Comparison of ENCODE assay signal across 10 mouse cellular contexts in the genomic region with DNA sequence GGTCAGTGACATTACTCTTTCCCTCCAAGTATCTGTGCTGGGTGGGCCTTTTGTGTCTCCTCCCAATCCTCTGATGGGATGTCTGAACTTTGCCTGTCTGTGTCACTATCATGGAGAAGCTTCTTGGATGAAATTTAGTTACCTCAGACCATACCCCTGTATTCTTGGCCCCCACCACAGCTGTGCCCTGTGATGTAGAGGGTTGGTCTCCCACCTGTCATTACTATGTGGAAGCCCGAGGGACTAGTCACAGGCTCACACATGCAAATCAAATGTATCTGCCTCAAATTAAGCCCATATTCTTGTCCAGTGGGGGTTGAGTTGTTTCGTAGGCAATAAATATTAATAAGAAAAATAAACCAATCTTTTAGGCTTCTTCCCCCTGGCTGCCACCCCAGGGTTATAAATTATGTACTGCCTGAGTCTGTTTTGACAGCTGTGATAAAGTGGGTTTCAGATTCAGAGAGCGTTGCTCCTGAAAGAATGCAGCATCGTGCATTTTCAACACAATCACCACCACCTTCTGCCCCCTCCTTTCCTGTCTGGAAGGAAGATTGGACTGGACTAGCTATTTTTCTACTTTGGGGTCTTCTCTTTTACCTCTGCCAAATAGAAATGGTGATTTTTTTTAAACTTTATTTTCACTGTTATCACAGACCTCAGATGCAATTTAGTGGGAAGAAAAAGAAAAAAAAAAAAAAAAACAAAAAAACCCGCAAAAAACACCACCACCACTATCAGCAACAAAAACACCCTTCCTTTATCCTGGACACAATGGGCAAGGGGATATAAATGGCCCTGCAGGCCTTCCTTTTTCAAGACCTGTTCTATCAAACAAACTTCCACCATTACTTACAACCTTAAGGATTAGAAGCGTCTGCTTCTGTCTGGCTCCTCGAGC.
DNase-seq lines count a peak whose midpoint lies in the region; ATAC-seq lines count a peak whose summit lies in the region.
"Had no signal": no experiment of that assay in that cellular context is flagged by ENCODE, and none has a peak within 500 bp of the region (broad histone marks: within the 10 kb centered on the region; RNA-seq: fewer than 3 reads in every experiment).

No protein-coding gene starts in this region.

- no peaks in the 10 kb centered on the region for H3K36me3 ChIP-seq in heart, embryonic 13.5 days
- H3K36me3 ChIP-seq in hindbrain, embryonic 14.5 days (replicated peaks; ENCODE audit: control insufficient read depth, insufficient read depth), result no peaks in the 10 kb centered on the region
- no peaks in the 10 kb centered on the region for H3K36me3 ChIP-seq in midbrain, embryonic 12.5 days
- H3K36me3 ChIP-seq: limb, embryonic 10.5 days had no signal

- DNase-seq in heart, postnatal 4 days, result no peak
- peak; percentile 16 for DNase-seq in embryo, embryonic 11.5 days (ENCODE audit: low read depth, low spot score)
- no peak for DNase-seq in hindbrain, embryonic 14.5 days (ENCODE audit: low spot score)
- DNase-seq in gastrocnemius, adult 18-20 months (ENCODE audit: low spot score), result no peak
- no peak for DNase-seq in left cerebral cortex, postnatal 4 days
- DNase-seq in cerebellum, adult 18-20 months, result no peak
- DNase-seq: heart, postnatal 36 days had no signal

- H3K9ac ChIP-seq in heart, embryonic 13.5 days, result no peak overlapping the region
- no peak overlapping the region for H3K9ac ChIP-seq in hindbrain, embryonic 14.5 days
- no peak overlapping the region for H3K9ac ChIP-seq in midbrain, embryonic 12.5 days (replicated peaks)

- H3K4me2 ChIP-seq in heart, embryonic 13.5 days, result no peak overlapping the region
- H3K4me2 ChIP-seq in hindbrain, embryonic 14.5 days (replicated peaks), result no peak overlapping the region
- no peak overlapping the region for H3K4me2 ChIP-seq in midbrain, embryonic 12.5 days (replicated peaks)

- intact Hi-C loops in left cerebral cortex, postnatal 4 days (cut with DNase I), result no loop called here

- no peak for ATAC-seq in heart, embryonic 13.5 days (ENCODE audit: extremely low read depth, insufficient number of reproducible peaks, low FRiP score, low TSS enrichment)
- ATAC-seq in hindbrain, embryonic 14.5 days (ENCODE audit: low FRiP score), result peak; percentile 60; the same call in 1 of the 2 replicates
- ATAC-seq in midbrain, embryonic 12.5 days (ENCODE audit: low FRiP score, low read depth), result 0 out of 2 replicates have a peak, but pooled peaks have one; percentile 52

- H3K27ac ChIP-seq in heart, embryonic 13.5 days (replicated peaks), result peak overlapping the region; percentile 40; the same call in 1 of the 2 replicates
- H3K27ac ChIP-seq in hindbrain, embryonic 14.5 days, result no peak overlapping the region; the same call in none of the 2 replicates
- no peak overlapping the region for H3K27ac ChIP-seq in midbrain, embryonic 12.5 days (replicated peaks)
- H3K27ac ChIP-seq: limb, embryonic 10.5 days had no signal

- peaks cover 13% of the 10 kb centered on the region for H3K4me1 ChIP-seq in heart, embryonic 13.5 days
- H3K4me1 ChIP-seq in hindbrain, embryonic 14.5 days (replicated peaks; ENCODE audit: control insufficient read depth, insufficient read depth, low read length), result no peaks in the 10 kb centered on the region
- no peaks in the 10 kb centered on the region for H3K4me1 ChIP-seq in midbrain, embryonic 12.5 days
- H3K4me1 ChIP-seq: limb, embryonic 10.5 days had no signal

- no peaks in the 10 kb centered on the region for H3K9me3 ChIP-seq in heart, embryonic 13.5 days
- H3K9me3 ChIP-seq in hindbrain, embryonic 14.5 days (ENCODE audit: control insufficient read depth, low read length), result no peaks in the 10 kb centered on the region
- no peaks in the 10 kb centered on the region for H3K9me3 ChIP-seq in midbrain, embryonic 12.5 days
- H3K9me3 ChIP-seq: limb, embryonic 10.5 days had no signal

- no peaks in the 10 kb centered on the region for H3K27me3 ChIP-seq in heart, embryonic 13.5 days (replicated peaks)
- H3K27me3 ChIP-seq in hindbrain, embryonic 14.5 days (ENCODE audit: control insufficient read depth, insufficient read depth, low read length), result no peaks in the 10 kb centered on the region
- H3K27me3 ChIP-seq in midbrain, embryonic 12.5 days, result no peaks in the 10 kb centered on the region

- no peak overlapping the region for H3K4me3 ChIP-seq in heart, embryonic 13.5 days
- no peak overlapping the region for H3K4me3 ChIP-seq in hindbrain, embryonic 14.5 days (replicated peaks; ENCODE audit: low read length)
- H3K4me3 ChIP-seq in midbrain, embryonic 12.5 days, result no peak overlapping the region
- H3K4me3 ChIP-seq: limb, embryonic 10.5 days had no signal

- WGBS in heart, embryonic 13.5 days, result 32% methylated on average over 7 of the region's 7 CpGs
- WGBS in hindbrain, embryonic 14.5 days, result 41% methylated on average over 7 of the region's 7 CpGs
- WGBS in midbrain, embryonic 12.5 days, result 68% methylated on average over 7 of the region's 7 CpGs
